Mouse (Mus musculus) MEL (cell line): ENCODE measurements around the gene Habp4.

Experiments
- CHD1 ChIP-seq: IDR thresholded peaks from 2 replicates; pipeline ENCODE4 v1.6.1; 2012; ENCODE audit warnings: low read depth, mild to moderate bottlenecking, inconsistent platforms, low read length, improper control_type of control experiment
- CHD2 ChIP-seq: IDR thresholded peaks from 2 replicates; pipeline ENCODE4 v1.6.1; 2011; ENCODE audit warnings: low read length, improper control_type of control experiment
- ELF1 ChIP-seq: IDR thresholded peaks from 2 replicates; pipeline ENCODE4 v1.6.1; 2014; ENCODE audit warnings: low read depth, mild to moderate bottlenecking, inconsistent platforms, low read length, improper control_type of control experiment, moderate library complexity
- EP300 ChIP-seq, 2 experiments: IDR thresholded peaks; 2 replicates each; pipeline ENCODE4 v1.6.1; 2011; ENCODE audit warnings: improper control_type of control experiment in 2 of 2, low read length in 2 of 2, low read depth in 1 of 2, mild to moderate bottlenecking in 1 of 2
- GATA1 ChIP-seq: IDR thresholded peaks from 2 replicates; pipeline ENCODE4 v1.6.1; 2011; ENCODE audit warnings: low read depth, low read length, improper control_type of control experiment
- POLR2A ChIP-seq, 2 experiments: IDR thresholded peaks; 2 replicates each; pipeline ENCODE4 v1.6.1; 2011 to 2012; ENCODE audit warnings: low read length in 2 of 2, mild to moderate bottlenecking in 2 of 2, control low read depth in 1 of 2, improper control_type of control experiment in 1 of 2, low read depth in 1 of 2, moderate library complexity in 1 of 2; ENCODE audit not compliant: control insufficient read depth in 1 of 2, insufficient read depth in 1 of 2, poor library complexity in 1 of 2
- TCF12 ChIP-seq: IDR thresholded peaks from 2 replicates; pipeline ENCODE4 v1.6.1; 2014; ENCODE audit warnings: low read depth, mild to moderate bottlenecking, inconsistent platforms, low read length, improper control_type of control experiment, moderate library complexity

DNA sequence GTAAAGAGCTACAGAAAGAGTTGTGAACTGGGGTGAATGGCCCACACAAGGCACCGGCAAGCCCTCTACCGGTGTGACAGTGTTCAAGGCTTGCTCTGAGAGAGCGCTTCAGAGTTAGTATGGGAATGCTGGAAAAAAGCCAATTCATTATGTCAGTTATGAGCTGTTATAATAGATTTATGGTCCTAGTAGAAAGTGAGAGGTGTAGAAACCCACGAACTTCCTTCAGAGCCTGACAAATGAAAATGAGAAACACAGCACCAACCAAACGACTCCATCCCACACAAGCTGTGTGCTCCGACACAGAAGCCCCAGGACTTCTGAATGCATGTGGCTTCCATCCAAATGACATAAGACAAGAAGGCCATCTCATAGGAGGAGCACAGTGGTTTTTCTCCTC, 36.3 kb downstream of the Habp4 start:
- TF ChIP-seq CHD1 (no peak), TCF12 (no peak), ELF1 (no peak), EP300 (IDR thresholded peaks at IDR 0.05; ENCODE audit: low read depth in 1 of 2, low read length in 2 of 2) (no peak), GATA1 (no peak), POLR2A (IDR thresholded peaks at IDR 0.05; ENCODE audit: control insufficient read depth in 1 of 2, insufficient read depth in 1 of 2, low read depth in 1 of 2, low read length in 2 of 2, poor library complexity in 1 of 2) (no peak), CHD2 (no peak)
